14 mouse cellular contexts compared by ENCODE assay signal in genomic region chr10:78001796-78002195, GRCm38 (mm10). TPM values are rescaled to one million over a fixed set of nuclear protein-coding genes. Genes with fewer than 3 reads are reported as not detected.
DNase-seq lines count a peak whose midpoint lies in the region; ATAC-seq and TF ChIP-seq lines count a peak whose summit lies in the region.
"Had no signal": no experiment of that assay in that cellular context is flagged by ENCODE, and none has a peak within 500 bp of the region (broad histone marks: within the 10 kb centered on the region; RNA-seq: fewer than 3 reads in every experiment).

No protein-coding gene starts in this region.

- no peak for TF ChIP-seq CTCF in left cerebral cortex, adult 2 months (IDR thresholded peaks at IDR 0.05)

- no peak overlapping the region for H3K4me3 ChIP-seq in left cerebral cortex, adult 2 months
- H3K4me3 ChIP-seq: lung, embryonic 15.5 days; myocyte had no signal

- H3K27ac ChIP-seq in left cerebral cortex, adult 2 months: peak overlapping the region; percentile 88
- H3K27ac ChIP-seq: hindbrain, embryonic 14.5 days; lung, embryonic 15.5 days had no signal

- ATAC-seq in inflammation-experienced regulatory T-cells, adult 6 months: no peak

- peak; percentile 94 for DNase-seq in right cerebral cortex, adult 18-20 months
- no peak for DNase-seq in right cerebral cortex, postnatal 4 days
- peak; percentile 67 to 68 for DNase-seq in heart, postnatal 10 days
- DNase-seq in left cerebral cortex, adult 2 months (ENCODE audit: extremely low spot score in 1 of 2, low spot score in 2 of 2): peak; percentile 83 to 86
- DNase-seq in telencephalon, adult 2 months (ENCODE audit: low read depth, low spot score): peak; percentile 94
- no peak for DNase-seq in embryo, embryonic 10 days (ENCODE audit: low spot score)
- no peak for DNase-seq in thymus, adult 18-20 months
- DNase-seq: cerebellum, adult 2 months; kidney, postnatal 36 days had no signal

- intact Hi-C loops in heart, postnatal 10 days (cut with DNase I): loop anchor here (10.0 kb wide), 1 partner anchor 573 kb away; the partner anchor contains the start of gene Ilvbl
- intact Hi-C loops in left cerebral cortex, adult 2 months (cut with DNase I): loop anchor here (10.0 kb wide), 2 partner anchors 377 to 383 kb away; partner anchors contain the start of gene Ube2g2

RNA-seq across cellular contexts. Expression of gene Pfkl, which starts 8.1 kb away (rescaled TPM):
- 100 to 1,000 TPM; 108 to 119 TPM for total RNA-seq in heart, postnatal 10 days (2021)
- total RNA-seq in left cerebral cortex, adult 2 months (2021): 100 to 1,000 TPM; 141 to 149 TPM
- polyA plus RNA-seq in inflammation-experienced regulatory T-cells, adult 6 months (2017; shearing (Covaris generic)): 10 to 100 TPM; 58.9 to 60.6 (median 59.1) TPM

RNA-seq across cellular contexts. Expression of gene 1810043G02Rik, which starts 23.5 kb away (rescaled TPM):
- 1 to 10 TPM; 7.9 to 9.3 TPM for total RNA-seq in heart, postnatal 10 days (2021)
- 10 to 100 TPM; 33.9 to 34.0 TPM for total RNA-seq in left cerebral cortex, adult 2 months (2021)
- polyA plus RNA-seq in inflammation-experienced regulatory T-cells, adult 6 months (2017; shearing (Covaris generic)): 1 to 10 TPM; 5.9 to 9.5 (median 7.7) TPM

RNA-seq across cellular contexts. Expression of gene Trpm2, which starts 31.4 kb away (rescaled TPM):
- total RNA-seq in heart, postnatal 10 days (2021): under 1 TPM; 0.14 to 0.40 TPM
- total RNA-seq in left cerebral cortex, adult 2 months (2021): 10 to 100 TPM; 44.7 to 50.3 TPM
- polyA plus RNA-seq in inflammation-experienced regulatory T-cells, adult 6 months (2017; shearing (Covaris generic)): under 1 TPM in 2 of 3 experiments, not detected in 1; 0.13 to 0.59 TPM
- polyA plus RNA-seq: myocyte had no signal

RNA-seq across cellular contexts. Expression of gene Dnmt3l, which starts 40.0 kb away (rescaled TPM):
- not detected for total RNA-seq in heart, postnatal 10 days (2021)
- under 1 TPM in 1 of 2 experiments, not detected in 1; 0.54 TPM for total RNA-seq in left cerebral cortex, adult 2 months (2021)
- not detected for polyA plus RNA-seq in inflammation-experienced regulatory T-cells, adult 6 months (2017; shearing (Covaris generic))
- polyA plus RNA-seq: hindbrain, embryonic 14.5 days; spleen, adult 2 months had no signal

RNA-seq across cellular contexts. Expression of gene Aire, which starts 41.6 kb away (rescaled TPM):
- total RNA-seq in heart, postnatal 10 days (2021): not detected
- under 1 TPM in 1 of 2 experiments, not detected in 1; 0.56 TPM for total RNA-seq in left cerebral cortex, adult 2 months (2021)
- polyA plus RNA-seq in inflammation-experienced regulatory T-cells, adult 6 months (2017; shearing (Covaris generic)): under 1 TPM in 2 of 3 experiments, not detected in 1; 0.23 to 0.34 TPM

Comparison
In these comparisons a context has a peak if more than half of its experiments do, and no peak if none do; other contexts are left out.
1. DNase-seq: peak in right cerebral cortex, adult 18-20 months (single experiment), heart, postnatal 10 days (2 of 2), left cerebral cortex, adult 2 months (2 of 2) and telencephalon, adult 2 months (single experiment); none in right cerebral cortex, postnatal 4 days (single experiment), embryo, embryonic 10 days (single experiment) and thymus, adult 18-20 months (0 of 2).
2. RNA of gene Trpm2, which starts 31.4 kb away (total RNA-seq): 44.7 to 50.3 TPM in left cerebral cortex, adult 2 months; 0.14 to 0.40 TPM in heart, postnatal 10 days; every median in the first group is over 10 times any median in the second.